18 mouse cellular contexts compared by ENCODE assay signal in genomic region chr9:9171146-9171816, GRCm38 (mm10).
DNase-seq lines count a peak whose midpoint lies in the region; ATAC-seq and TF ChIP-seq lines count a peak whose summit lies in the region.
"Had no signal": no experiment of that assay in that cellular context is flagged by ENCODE, and none has a peak within 500 bp of the region (broad histone marks: within the 10 kb centered on the region; RNA-seq: fewer than 3 reads in every experiment).

No protein-coding gene starts in this region.

- peak; percentile 79 for DNase-seq in heart, adult 11 months
- no peak for DNase-seq in heart, postnatal 4 days
- no peak for DNase-seq in lung, postnatal 10 days
- DNase-seq in intestine, embryonic 14.5 days (ENCODE audit: low spot score) = no peak
- no peak for DNase-seq in stomach, postnatal 0 days (ENCODE audit: low spot score)
- DNase-seq in adrenal gland, postnatal 14 days = no peak
- DNase-seq: adrenal gland, adult 8-10 months; cerebellum, adult 18-20 months; gastrocnemius, postnatal 25 days; heart, postnatal 14 days; kidney, adult 9 months; lung, adult 2 months; right cerebral cortex, postnatal 25 days had no signal

- H3K4me2 ChIP-seq in lung, embryonic 16.5 days (ENCODE audit: low read depth, low read length) = no peak overlapping the region
- H3K4me2 ChIP-seq in intestine, embryonic 14.5 days (ENCODE audit: low read length) = no peak overlapping the region
- H3K4me2 ChIP-seq in stomach, postnatal 0 days (replicated peaks; ENCODE audit: low read depth) = no peak overlapping the region
- H3K4me2 ChIP-seq: midbrain, embryonic 12.5 days had no signal

- TF ChIP-seq CTCF in stomach, postnatal 0 days (IDR thresholded peaks at IDR 0.05; ENCODE audit: low read depth) = no peak

- H3K4me1 ChIP-seq in lung, embryonic 16.5 days (replicated peaks; ENCODE audit: control insufficient read depth, insufficient read depth, low read length) = peaks cover 12% of the 10 kb centered on the region
- H3K4me1 ChIP-seq in intestine, embryonic 14.5 days (replicated peaks; ENCODE audit: control insufficient read depth, insufficient read depth, low read length) = peaks cover 3% of the 10 kb centered on the region; the same call in 1 of the 2 replicates
- peaks cover 3% of the 10 kb centered on the region; the same call in 1 of the 2 replicates for H3K4me1 ChIP-seq in stomach, postnatal 0 days (replicated peaks; ENCODE audit: control insufficient read depth, insufficient read depth)
- H3K4me1 ChIP-seq: midbrain, embryonic 12.5 days had no signal

- no peak for TF ChIP-seq EP300 in stomach, postnatal 0 days (optimal IDR thresholded peaks at IDR 0.05)

- H3K9me3 ChIP-seq in lung, embryonic 16.5 days (ENCODE audit: control insufficient read depth, low read length) = no peaks in the 10 kb centered on the region
- H3K9me3 ChIP-seq in intestine, embryonic 14.5 days (ENCODE audit: control insufficient read depth, low read length) = no peaks in the 10 kb centered on the region
- no peaks in the 10 kb centered on the region for H3K9me3 ChIP-seq in stomach, postnatal 0 days (ENCODE audit: control insufficient read depth, low read length)
- H3K9me3 ChIP-seq: midbrain, embryonic 12.5 days had no signal

- WGBS in lung, embryonic 16.5 days = 67% methylated on average over 5 of the region's 5 CpGs
- WGBS in intestine, embryonic 14.5 days = 65% methylated on average over 5 of the region's 5 CpGs
- 44% methylated on average over 5 of the region's 5 CpGs for WGBS in stomach, postnatal 0 days

- H3K27me3 ChIP-seq in lung, embryonic 16.5 days (ENCODE audit: control insufficient read depth, insufficient read depth, low read depth, low read length) = no peaks in the 10 kb centered on the region
- no peaks in the 10 kb centered on the region for H3K27me3 ChIP-seq in intestine, embryonic 14.5 days (replicated peaks; ENCODE audit: control insufficient read depth, insufficient read depth, low read length)
- H3K27me3 ChIP-seq in stomach, postnatal 0 days (ENCODE audit: control insufficient read depth, insufficient read depth, low read length) = no peaks in the 10 kb centered on the region
- H3K27me3 ChIP-seq: midbrain, embryonic 12.5 days; Patski had no signal

- no peak overlapping the region for H3K4me3 ChIP-seq in lung, embryonic 16.5 days (ENCODE audit: low read length)
- H3K4me3 ChIP-seq in intestine, embryonic 14.5 days (ENCODE audit: low read depth, low read length) = no peak overlapping the region
- no peak overlapping the region for H3K4me3 ChIP-seq in stomach, postnatal 0 days (ENCODE audit: low read depth, low read length)
- H3K4me3 ChIP-seq: erythroblast, embryonic 14.5 days; midbrain, embryonic 12.5 days had no signal

- no peak overlapping the region for H3K9ac ChIP-seq in lung, embryonic 16.5 days (ENCODE audit: low read length)
- no peak overlapping the region for H3K9ac ChIP-seq in intestine, embryonic 14.5 days (ENCODE audit: low read length)
- no peak overlapping the region for H3K9ac ChIP-seq in stomach, postnatal 0 days (ENCODE audit: low read length)
- H3K9ac ChIP-seq: midbrain, embryonic 12.5 days had no signal

- ATAC-seq in lung, embryonic 16.5 days (ENCODE audit: low read depth) = no peak
- ATAC-seq in intestine, embryonic 14.5 days (replicated peaks; ENCODE audit: low FRiP score, low TSS enrichment, low read depth) = 0 out of 2 replicates have a peak, but pooled peaks have one; percentile 23
- no peak for ATAC-seq in stomach, postnatal 0 days (ENCODE audit: low FRiP score, low TSS enrichment)
- ATAC-seq: CD4-positive, CD25-positive, alpha-beta regulatory T cell, adult 4 months; Patski had no signal

- H3K36me3 ChIP-seq in lung, embryonic 16.5 days (ENCODE audit: control insufficient read depth, insufficient read depth, low read length) = no peaks in the 10 kb centered on the region
- no peaks in the 10 kb centered on the region for H3K36me3 ChIP-seq in intestine, embryonic 14.5 days (ENCODE audit: control insufficient read depth, insufficient read depth, low read length)
- H3K36me3 ChIP-seq in stomach, postnatal 0 days (ENCODE audit: control insufficient read depth, insufficient read depth, low read length) = no peaks in the 10 kb centered on the region
- H3K36me3 ChIP-seq: midbrain, embryonic 12.5 days had no signal

- 0 out of 2 replicates have a peak overlapping the region, but pooled peaks have one; percentile 21 for H3K27ac ChIP-seq in lung, embryonic 16.5 days (ENCODE audit: low read length)
- H3K27ac ChIP-seq in intestine, embryonic 14.5 days (ENCODE audit: low read depth) = peak overlapping the region; percentile 35; the same call in 1 of the 2 replicates
- H3K27ac ChIP-seq in stomach, postnatal 0 days (replicated peaks) = peak overlapping the region; percentile 67
- H3K27ac ChIP-seq: midbrain, embryonic 12.5 days had no signal
